Mouse (Mus musculus) spleen, adult 18-20 months (tissue): ENCODE measurements around the gene Rabep1.
"Not testable (repeated sequence)": the region's sequence is repeated elsewhere in the genome, so short reads cannot be mapped to it uniquely, and the experiment has no call there.

Experiments
- DNase-seq, 2 experiments: peaks; one replicate each; pipeline ENCODE4 v3.0.0; 2022; ENCODE audit warnings: mixed read lengths in 2 of 2

Rabep1 gene

GRCm38 (mm10) chr11:70833408-70833807 lies 11.2 kb upstream of the Rabep1 start:
- DNase-seq = no peak

- DNase-seq = no peak
Measured at GRCm38 (mm10) chr11:70833831-70834230, 10.7 kb upstream of the Rabep1 start.

DNA sequence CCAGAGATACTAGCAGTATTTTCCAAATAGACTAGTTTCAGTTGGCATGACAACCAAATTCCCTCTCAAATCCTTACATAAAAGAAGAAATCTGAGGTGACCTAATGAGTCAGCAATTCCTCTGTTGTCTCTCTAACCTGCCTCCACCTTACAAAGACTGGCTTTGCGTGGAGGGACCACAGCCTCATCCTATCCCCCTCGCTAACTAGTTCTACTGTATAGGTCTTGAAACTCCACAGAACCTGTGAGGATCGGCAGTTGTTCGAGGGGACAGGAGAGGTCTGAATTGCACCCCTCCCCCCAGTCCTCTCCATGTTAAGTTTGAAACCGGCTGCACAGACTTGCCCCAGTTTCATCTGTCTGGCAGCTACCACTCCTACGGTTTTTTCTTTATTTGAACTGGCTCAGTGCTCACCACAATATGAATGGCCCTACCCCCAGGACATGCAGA lies 9.2 kb upstream of the Rabep1 start:
- DNase-seq = no peak

DNA sequence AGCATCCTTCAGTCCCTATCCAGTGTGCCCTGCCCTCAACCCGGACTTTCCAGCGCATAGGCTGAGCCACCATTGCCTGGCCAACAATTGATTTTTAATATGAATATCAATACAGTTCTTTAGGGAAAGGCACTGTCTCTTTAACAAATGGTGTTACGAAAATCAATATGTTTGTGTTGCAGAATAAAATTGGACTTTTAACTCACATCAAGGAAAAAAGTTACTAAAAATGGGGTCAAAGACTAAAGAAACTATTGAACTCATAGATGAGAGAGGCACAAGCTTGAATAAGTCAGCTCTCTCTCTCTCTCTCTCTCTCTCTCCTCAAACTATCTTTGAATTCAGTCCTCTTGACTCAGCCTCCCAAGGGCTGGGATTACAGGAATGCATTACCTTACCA lies 7.5 kb upstream of the Rabep1 start:
- no peak for DNase-seq

- DNase-seq = no peak
Measured at GRCm38 (mm10) chr11:70838610-70839009, 6.0 kb upstream of the Rabep1 start.

DNA sequence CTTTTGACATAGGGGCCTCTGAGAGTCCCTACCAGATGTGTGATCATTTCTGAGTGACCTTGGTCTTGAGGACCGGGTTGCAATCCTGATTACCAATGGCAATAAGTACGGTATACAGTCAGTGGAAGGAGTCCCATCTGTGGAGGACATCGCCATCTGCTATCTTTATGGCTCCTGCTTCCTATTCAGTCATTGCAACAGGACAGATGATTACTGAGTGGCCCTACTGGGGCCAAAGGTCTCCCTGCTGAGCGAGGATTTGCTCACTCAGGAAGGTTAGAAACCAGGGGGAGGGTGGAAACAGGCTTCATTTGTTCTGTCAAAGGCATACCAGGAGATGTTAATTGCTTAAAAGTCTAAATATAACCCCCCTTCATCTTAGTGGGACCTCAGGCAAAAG lies 1.6 kb upstream of the Rabep1 start:
- DNase-seq = no peak

- DNase-seq = no peak
Measured at GRCm38 (mm10) chr11:70843701-70844551, 652 bp upstream of the Rabep1 start.

- no peak for DNase-seq
Measured at GRCm38 (mm10) chr11:70845457-70845978, 940 bp downstream of the Rabep1 start.

GRCm38 (mm10) chr11:70846029-70846428 lies 1.5 kb downstream of the Rabep1 start:
- no peak for DNase-seq

DNA sequence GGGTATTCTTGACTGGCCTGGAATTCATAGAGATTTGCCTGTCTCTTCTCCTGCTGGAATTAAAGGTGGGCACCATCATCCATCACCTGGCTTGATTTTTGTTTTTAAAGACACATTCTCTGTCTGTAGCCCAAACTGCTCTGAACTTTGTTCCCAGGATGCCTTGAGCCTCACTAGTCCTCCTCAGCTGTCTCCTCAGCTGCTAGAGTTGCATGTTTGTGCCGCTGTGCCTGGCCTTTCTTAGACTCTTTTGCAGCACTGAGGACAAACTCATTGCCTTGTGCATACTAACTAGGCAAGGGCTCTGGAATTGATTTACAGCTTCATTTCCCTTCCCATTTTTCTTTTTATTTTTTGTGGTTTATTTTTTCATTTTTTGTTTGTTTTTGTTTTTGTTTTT lies 15.8 kb downstream of the Rabep1 start:
- no peak for DNase-seq

- DNase-seq = not testable (repeated sequence)
Measured at GRCm38 (mm10) chr11:70863204-70863603, 18.6 kb downstream of the Rabep1 start.

- no peak for DNase-seq
Measured at GRCm38 (mm10) chr11:70865223-70865622, 20.6 kb downstream of the Rabep1 start.

DNA sequence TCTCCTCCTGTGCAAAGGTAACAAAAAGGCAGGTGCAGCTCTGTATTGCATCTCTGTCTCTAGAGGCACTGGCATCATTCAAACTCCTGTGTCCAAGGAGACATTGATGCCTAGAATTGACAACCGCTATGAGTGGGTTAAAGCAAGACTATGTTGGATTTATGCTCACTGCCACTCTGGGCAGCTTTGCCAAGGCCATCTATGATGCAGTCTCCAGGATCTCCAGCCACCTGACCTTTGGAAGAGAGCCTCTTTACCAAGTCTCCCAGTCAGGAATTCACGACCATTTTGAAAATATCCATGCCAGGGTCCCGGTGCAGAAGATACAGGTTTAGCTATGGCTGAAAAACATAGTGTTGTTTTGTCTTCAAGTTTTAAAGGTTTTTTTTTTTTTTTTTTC lies 24.7 kb downstream of the Rabep1 start:
- DNase-seq = no peak

DNA sequence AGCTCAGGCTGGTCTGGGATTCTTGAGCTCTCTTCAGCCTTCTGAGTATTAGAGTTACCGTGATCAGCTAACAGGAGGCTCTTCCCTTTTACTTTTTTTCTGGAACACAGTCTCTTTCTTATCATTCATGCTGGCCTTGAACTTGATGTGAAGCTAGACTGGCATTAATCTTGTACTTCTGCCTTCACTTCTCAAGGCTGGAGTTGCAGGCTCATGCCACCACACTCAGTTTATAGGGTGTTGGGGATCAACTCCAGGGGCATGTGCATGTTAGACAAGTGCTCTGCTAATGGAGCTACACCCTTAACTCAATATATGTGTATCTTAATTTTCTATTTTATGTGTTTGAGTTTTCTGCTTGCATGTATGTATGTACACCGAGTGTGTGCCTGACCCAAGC lies 25.2 kb downstream of the Rabep1 start:
- no peak for DNase-seq

GRCm38 (mm10) chr11:70870407-70870806 lies 25.8 kb downstream of the Rabep1 start:
- no peak for DNase-seq

DNA sequence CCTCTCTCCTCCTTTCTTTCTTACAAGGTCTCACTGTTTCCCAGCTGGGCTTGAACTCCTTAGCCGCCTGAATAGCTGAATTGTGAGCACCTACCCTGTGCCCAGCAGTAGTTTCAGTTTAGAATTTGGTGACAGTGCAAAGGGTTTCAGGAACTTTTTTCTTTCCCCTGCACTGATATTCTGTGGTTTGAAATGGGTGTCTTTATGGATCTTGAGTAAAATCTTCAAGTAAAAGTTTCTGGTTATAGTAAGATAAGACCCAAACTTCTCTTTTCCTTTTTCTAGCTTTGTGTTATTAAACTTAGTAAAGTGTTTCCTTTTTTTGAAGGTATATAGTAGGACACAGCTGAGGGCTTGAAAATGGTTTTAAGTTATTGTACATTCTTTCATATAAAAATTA lies 26.5 kb downstream of the Rabep1 start:
- DNase-seq = no peak

- no peak for DNase-seq
Measured at GRCm38 (mm10) chr11:70871766-70872330, 27.3 kb downstream of the Rabep1 start.

DNA sequence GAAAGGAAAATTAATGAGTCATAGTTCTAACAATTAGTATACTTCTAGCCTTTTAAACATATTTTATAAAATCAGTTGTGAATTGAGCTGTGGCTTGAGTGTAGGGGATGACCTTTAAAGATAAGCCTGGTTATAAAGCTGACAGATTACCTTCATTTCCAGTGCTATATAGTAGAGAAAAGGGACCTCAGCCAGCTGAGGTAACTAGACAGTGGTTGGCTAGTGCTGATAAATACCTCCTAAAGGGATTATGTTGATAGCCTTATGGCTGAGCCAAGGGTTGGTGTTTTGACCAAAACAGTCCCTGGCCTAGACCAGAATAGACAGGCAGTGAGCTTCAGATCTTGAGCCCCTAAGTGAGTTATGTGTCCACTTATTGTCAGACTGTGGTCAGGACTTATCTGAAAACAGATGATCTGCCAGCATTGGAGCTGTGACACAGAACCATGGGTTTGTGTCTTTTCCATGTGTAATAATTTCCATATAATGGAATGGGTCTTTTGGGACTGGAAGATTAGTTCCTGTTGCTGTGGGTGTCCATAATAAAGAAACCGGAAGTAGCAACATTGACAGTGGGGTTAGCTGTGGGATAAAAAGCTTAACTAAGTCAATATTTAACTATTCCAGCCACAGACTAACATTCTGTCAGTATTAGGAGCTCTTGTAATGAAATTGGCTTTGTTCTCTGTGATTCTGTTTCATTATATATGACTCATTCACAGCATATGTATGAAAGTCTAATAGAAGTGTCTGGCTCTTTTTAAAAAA lies 29.5 kb downstream of the Rabep1 start:
- DNase-seq = no peak

DNA sequence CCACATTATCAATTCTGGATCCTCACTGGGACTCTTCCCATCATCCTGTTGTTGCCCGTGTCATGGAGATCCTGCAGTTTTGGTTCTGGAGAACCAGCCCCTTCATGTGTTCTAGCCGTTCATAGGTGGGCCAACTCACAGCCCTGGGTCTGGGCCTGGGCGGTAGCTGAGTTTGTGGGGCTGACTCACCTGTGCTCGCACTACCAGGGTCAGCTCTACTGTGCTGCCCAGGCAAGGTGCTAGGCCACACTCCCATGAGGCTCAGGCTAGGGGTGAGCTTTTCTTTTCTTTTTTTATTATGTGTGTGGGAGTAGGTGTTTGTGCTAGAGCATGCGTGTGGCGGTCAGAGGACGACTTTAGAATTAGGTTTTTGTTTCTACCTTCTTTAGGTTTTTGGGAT lies 33.1 kb downstream of the Rabep1 start:
- no peak for DNase-seq

- DNase-seq = no peak
Measured at GRCm38 (mm10) chr11:70882905-70883430, 38.4 kb downstream of the Rabep1 start.

DNA sequence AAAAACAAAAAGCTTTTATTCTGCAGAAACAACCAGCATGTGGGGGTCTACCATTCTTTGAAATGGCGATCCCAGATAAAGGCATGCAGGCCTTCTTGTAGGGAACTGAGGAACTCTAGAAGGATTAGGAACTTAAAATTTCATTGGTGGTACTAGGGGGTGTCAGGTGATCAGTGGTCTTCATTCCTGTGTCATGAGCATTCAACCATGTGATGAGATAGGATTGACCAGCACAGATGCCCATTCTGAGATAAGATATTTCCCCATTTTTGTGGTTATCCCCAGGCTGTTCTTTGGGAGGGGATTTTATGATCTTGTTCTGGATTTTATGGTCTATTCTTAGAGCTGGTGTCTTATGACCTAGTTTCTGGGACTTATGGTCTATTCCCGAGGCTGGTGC lies 46.1 kb downstream of the Rabep1 start:
- no peak for DNase-seq

- no peak for DNase-seq
Measured at GRCm38 (mm10) chr11:70891616-70892015, 47.0 kb downstream of the Rabep1 start.

DNA sequence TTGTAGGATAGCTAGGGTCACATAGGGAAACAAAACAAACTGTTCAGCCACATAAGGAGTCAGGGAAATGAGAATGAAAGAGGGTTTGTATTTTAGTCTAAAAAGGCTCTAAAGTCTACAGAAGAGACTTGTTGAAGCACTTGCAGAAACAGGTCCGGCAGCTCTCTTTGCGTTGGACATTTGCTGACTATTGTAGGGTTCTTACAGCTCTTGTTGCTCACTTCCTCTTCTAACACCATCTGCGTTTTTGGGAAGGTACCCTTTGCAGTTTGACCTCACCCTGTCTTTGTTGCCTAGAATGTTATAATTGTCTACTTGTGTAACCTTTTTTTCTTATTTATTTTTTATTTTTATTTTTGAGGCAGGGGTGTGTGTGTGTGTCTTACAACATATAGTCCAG lies 53.1 kb downstream of the Rabep1 start:
- DNase-seq = peak in 1 of 2 experiments; percentile 5
